Mouse (Mus musculus): ENCODE measurements around the gene Idnk. TPM values are rescaled to one million over a fixed set of nuclear protein-coding genes. Genes with fewer than 3 reads are reported as not detected.

Idnk gene
- polyA plus RNA-seq, 1 experiment from 2014 or later: 35.7 TPM

DNA sequence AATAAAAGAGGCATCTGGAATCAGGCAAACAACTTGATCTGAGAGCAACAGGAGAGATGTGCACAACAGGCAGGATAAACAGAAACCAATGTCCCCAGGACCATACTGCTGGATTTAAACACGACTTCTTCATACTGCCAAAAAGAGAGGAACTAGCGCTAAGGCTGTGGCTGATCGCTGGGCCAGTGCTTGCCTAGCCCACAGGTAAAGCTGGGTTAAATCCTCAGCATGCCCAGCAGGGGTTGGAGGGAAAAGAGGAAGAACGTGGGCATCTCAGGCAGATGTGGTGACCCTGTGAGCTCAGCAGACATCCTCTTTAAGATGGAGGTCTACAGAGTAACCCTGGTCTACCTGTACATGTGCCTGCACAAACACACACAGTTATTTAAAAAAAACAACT is 47.5 kb downstream of the Idnk start:
- WGBS: 63% methylated on average over 4 of the region's 4 CpGs
- DNase-seq (ENCODE audit: low spot score): no peak
- no peak for ATAC-seq (replicated peaks; ENCODE audit: low FRiP score, low TSS enrichment, low read depth)
- H3K9me3 ChIP-seq (ENCODE audit: control insufficient read depth, low read length): no peaks in the 10 kb centered on the region
- H3K36me3 ChIP-seq (ENCODE audit: control insufficient read depth, insufficient read depth, low read length): no peaks in the 10 kb centered on the region
- no peak overlapping the region for H3K4me3 ChIP-seq (ENCODE audit: low read depth, low read length)
- no peak overlapping the region for H3K27ac ChIP-seq (ENCODE audit: low read depth)
- 0 out of 2 replicates have a peak, but pooled peaks cover 4% of the 10 kb centered on the region for H3K4me1 ChIP-seq (replicated peaks; ENCODE audit: control insufficient read depth, insufficient read depth, low read length)
- H3K9ac ChIP-seq (ENCODE audit: low read length): no peak overlapping the region
- H3K4me2 ChIP-seq (ENCODE audit: low read length): no peak overlapping the region
- no peaks in the 10 kb centered on the region for H3K27me3 ChIP-seq (replicated peaks; ENCODE audit: control insufficient read depth, insufficient read depth, low read length)

DNA sequence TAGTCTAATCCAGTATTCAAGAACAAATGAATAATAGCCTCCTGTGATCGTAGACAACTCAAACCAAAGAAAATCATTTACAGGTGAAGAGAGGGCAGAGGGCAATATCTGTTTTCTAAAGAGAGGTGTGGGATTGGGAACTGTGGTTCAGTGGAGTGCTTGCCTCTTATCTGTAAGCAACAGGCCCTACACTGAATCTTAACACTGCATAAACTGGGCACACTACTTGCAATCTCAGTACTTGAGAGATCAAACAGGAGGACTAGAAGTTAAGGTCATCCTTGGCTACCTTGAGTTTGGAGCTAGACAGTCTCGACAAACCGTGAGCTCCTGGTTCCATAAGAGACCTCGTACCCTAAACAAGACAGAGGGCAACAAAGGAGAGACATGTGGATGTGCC is 48.6 kb downstream of the Idnk start:
- H3K4me2 ChIP-seq (ENCODE audit: low read length): no peak overlapping the region
- no peak overlapping the region for H3K4me3 ChIP-seq (ENCODE audit: low read depth, low read length)
- 86% methylated on average over 4 of the region's 4 CpGs for WGBS
- H3K9ac ChIP-seq (ENCODE audit: low read length): no peak overlapping the region
- 0 out of 2 replicates have a peak, but pooled peaks cover 4% of the 10 kb centered on the region for H3K4me1 ChIP-seq (replicated peaks; ENCODE audit: control insufficient read depth, insufficient read depth, low read length)
- no peaks in the 10 kb centered on the region for H3K9me3 ChIP-seq (ENCODE audit: control insufficient read depth, low read length)
- no peak for ATAC-seq (replicated peaks; ENCODE audit: low FRiP score, low TSS enrichment, low read depth)
- no peak for DNase-seq (ENCODE audit: low spot score)
- no peaks in the 10 kb centered on the region for H3K36me3 ChIP-seq (ENCODE audit: control insufficient read depth, insufficient read depth, low read length)
- no peaks in the 10 kb centered on the region for H3K27me3 ChIP-seq (replicated peaks; ENCODE audit: control insufficient read depth, insufficient read depth, low read length)
- H3K27ac ChIP-seq (ENCODE audit: low read depth): no peak overlapping the region

DNA sequence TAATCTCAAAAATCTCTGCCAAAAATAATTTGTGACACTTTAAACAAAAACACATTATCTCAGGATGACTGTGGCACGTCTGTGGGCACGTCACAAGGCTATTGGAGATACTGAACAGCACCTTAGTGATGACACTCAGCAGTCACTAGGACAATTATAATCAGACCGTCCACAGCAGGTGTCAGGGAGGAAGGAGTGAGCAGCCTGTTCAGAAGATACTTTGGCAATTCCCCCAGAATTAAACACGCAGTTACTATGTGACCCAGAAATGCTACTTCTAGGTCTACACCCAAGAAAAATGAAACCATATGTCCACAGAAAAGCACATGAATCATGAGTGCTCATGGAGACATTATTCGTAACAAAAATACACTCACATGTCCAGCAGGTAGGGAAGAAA is 53.0 kb downstream of the Idnk start:
- DNase-seq (ENCODE audit: low spot score) (no peak), ATAC-seq (replicated peaks; ENCODE audit: low FRiP score, low TSS enrichment, low read depth) (no peak)
- Histone ChIP-seq H3K36me3 (ENCODE audit: control insufficient read depth, insufficient read depth, low read length) (no peaks in the 10 kb centered on the region), H3K9ac (ENCODE audit: low read length) (no peak overlapping the region), H3K4me3 (ENCODE audit: low read depth, low read length) (no peak overlapping the region), H3K27ac (ENCODE audit: low read depth) (no peak overlapping the region), H3K4me2 (ENCODE audit: low read length) (no peak overlapping the region), H3K9me3 (ENCODE audit: control insufficient read depth, low read length) (no peaks in the 10 kb centered on the region), H3K27me3 (replicated peaks; ENCODE audit: control insufficient read depth, insufficient read depth, low read length) (no peaks in the 10 kb centered on the region), H3K4me1 (replicated peaks; ENCODE audit: control insufficient read depth, insufficient read depth, low read length) (peaks cover 19% of the 10 kb centered on the region)
- WGBS: 73% methylated on average over 5 of the region's 5 CpGs

DNA sequence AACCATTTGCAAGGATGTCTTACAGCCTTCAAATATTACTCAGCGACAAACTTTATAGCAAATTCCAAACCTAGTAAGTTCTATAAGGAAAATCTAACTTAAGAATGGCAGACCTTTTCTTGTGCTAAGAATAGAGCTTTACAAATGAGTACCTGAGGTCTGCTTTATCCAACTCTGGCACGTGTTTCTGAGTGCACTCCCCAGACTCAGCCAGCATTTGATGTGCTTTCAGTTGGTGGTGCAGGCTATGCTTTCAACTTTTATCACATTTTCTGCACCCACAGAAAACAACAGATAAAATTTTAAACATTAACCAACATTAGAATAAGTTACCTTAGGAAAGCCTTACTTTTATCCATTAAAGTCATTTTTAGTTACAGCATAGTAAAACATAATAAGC is 55.1 kb downstream of the Idnk start:
- H3K9ac ChIP-seq (ENCODE audit: low read length): no peak overlapping the region
- H3K36me3 ChIP-seq (ENCODE audit: control insufficient read depth, insufficient read depth, low read length): no peaks in the 10 kb centered on the region
- no peak overlapping the region for H3K27ac ChIP-seq (ENCODE audit: low read depth)
- DNase-seq (ENCODE audit: low spot score) (no peak), ATAC-seq (replicated peaks; ENCODE audit: low FRiP score, low TSS enrichment, low read depth) (no peak)
- H3K4me2 ChIP-seq (ENCODE audit: low read length): no peak overlapping the region
- no peak overlapping the region for H3K4me3 ChIP-seq (ENCODE audit: low read depth, low read length)
- no peaks in the 10 kb centered on the region for H3K27me3 ChIP-seq (replicated peaks; ENCODE audit: control insufficient read depth, insufficient read depth, low read length)
- WGBS: 75% methylated on average over 2 of the region's 2 CpGs
- no peaks in the 10 kb centered on the region for H3K9me3 ChIP-seq (ENCODE audit: control insufficient read depth, low read length)
- peaks cover 19% of the 10 kb centered on the region for H3K4me1 ChIP-seq (replicated peaks; ENCODE audit: control insufficient read depth, insufficient read depth, low read length)

DNA sequence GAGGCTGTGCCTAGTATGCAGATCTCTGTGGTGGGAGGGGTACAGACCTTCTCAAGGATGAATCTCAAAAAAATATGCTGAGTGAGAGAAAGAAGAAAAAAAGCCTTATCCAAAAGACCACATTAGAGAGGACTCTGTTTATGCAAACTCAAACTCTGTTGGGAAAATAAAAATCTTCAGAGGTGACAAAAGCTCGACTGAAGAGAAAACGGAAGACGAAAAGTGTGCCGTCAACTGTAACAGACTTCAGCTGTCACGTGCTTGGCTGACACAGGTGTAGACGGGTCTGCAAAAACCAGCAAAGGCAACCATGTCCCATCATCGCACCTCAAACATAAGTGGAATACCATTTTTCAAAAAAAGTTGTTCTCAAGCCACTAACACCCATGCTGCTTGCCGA is 56.4 kb downstream of the Idnk start:
- 53% methylated on average over 8 of the region's 8 CpGs for WGBS
- peak overlapping the region; percentile 96 for H3K4me2 ChIP-seq (ENCODE audit: low read length)
- H3K9me3 ChIP-seq (ENCODE audit: control insufficient read depth, low read length): no peaks in the 10 kb centered on the region
- no peaks in the 10 kb centered on the region for H3K36me3 ChIP-seq (ENCODE audit: control insufficient read depth, insufficient read depth, low read length)
- ATAC-seq (replicated peaks; ENCODE audit: low FRiP score, low TSS enrichment, low read depth) (no peak), DNase-seq (ENCODE audit: low spot score) (no peak)
- no peaks in the 10 kb centered on the region for H3K27me3 ChIP-seq (replicated peaks; ENCODE audit: control insufficient read depth, insufficient read depth, low read length)
- peak overlapping the region; percentile 68 for H3K4me3 ChIP-seq (ENCODE audit: low read depth, low read length)
- peak overlapping the region; percentile 93; the same call in 1 of the 2 replicates for H3K9ac ChIP-seq (ENCODE audit: low read length)
- H3K4me1 ChIP-seq (replicated peaks; ENCODE audit: control insufficient read depth, insufficient read depth, low read length): peaks cover 19% of the 10 kb centered on the region
- no peak overlapping the region for H3K27ac ChIP-seq (ENCODE audit: low read depth)

Other genes with a start within 250 kb of the Idnk start
- gene Spock1, start 249.3 kb upstream of the Idnk start, polyA plus RNA-seq (2014; fragmentation: Nextera tagmentation; extraction: Ambion mirVana): 5.1 and 5.8 TPM in 2 replicates
- 3.0 and 3.3 TPM in 2 replicates for gene Klhl3, start 44.1 kb upstream of the Idnk start, polyA plus RNA-seq (2014; fragmentation: Nextera tagmentation; extraction: Ambion mirVana)
- gene Hnrnpa0, start 29.1 kb upstream of the Idnk start, polyA plus RNA-seq (2014; fragmentation: Nextera tagmentation; extraction: Ambion mirVana): 42.5 and 42.8 TPM in 2 replicates
- 83.3 and 85.6 TPM in 2 replicates for gene Ubqln1, start 58.0 kb downstream of the Idnk start, polyA plus RNA-seq (2014; fragmentation: Nextera tagmentation; extraction: Ambion mirVana)
- gene Gkap1, start 118.0 kb downstream of the Idnk start, polyA plus RNA-seq (2014; fragmentation: Nextera tagmentation; extraction: Ambion mirVana): 21.0 and 21.5 TPM in 2 replicates
- 0.52 and 1.0 TPM in 2 replicates for gene Kif27, start 201.5 kb downstream of the Idnk start, polyA plus RNA-seq (2014; fragmentation: Nextera tagmentation; extraction: Ambion mirVana)
- 34.0 and 35.6 TPM in 2 replicates for gene 2210016F16Rik, start 227.6 kb downstream of the Idnk start, polyA plus RNA-seq (2014; fragmentation: Nextera tagmentation; extraction: Ambion mirVana)
- 21.2 and 26.0 TPM in 2 replicates for gene Rmi1, start 244.6 kb downstream of the Idnk start, polyA plus RNA-seq (2014; fragmentation: Nextera tagmentation; extraction: Ambion mirVana)
- gene Hnrnpk, start 245.7 kb downstream of the Idnk start, polyA plus RNA-seq (2014; fragmentation: Nextera tagmentation; extraction: Ambion mirVana): 1,414 and 1,590 TPM in 2 replicates